Mouse (Mus musculus): ENCODE data around the gene Svep1. TPM values are rescaled to one million over a fixed set of nuclear protein-coding genes. Genes with fewer than 3 reads are reported as not detected.

Svep1 gene
- total RNA-seq, 1 experiment from 2014 or later: 0.05 TPM

DNA sequence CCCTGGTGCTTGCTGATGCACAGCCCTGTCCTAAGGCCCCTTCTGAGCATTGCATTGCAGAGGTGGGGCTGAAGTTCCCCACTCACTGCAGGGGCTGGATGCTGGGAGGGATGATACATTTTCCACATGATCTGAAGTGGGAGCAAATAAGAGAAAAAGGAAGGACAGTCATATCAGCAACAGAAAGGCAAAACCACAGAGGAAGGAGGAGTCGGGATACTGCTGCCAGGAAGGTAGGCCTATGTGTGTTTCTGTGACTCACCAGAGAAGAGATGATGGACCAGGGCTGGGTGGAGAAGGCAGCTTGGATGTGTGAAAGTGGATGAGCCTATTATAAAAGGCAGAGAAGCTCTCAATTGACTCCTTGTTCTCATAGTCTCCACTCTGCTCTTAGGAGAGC, 173.9 kb downstream of the Svep1 start:
- no peak for ATAC-seq (replicated peaks; ENCODE audit: low read depth, poor library complexity, severe bottlenecking)

DNA sequence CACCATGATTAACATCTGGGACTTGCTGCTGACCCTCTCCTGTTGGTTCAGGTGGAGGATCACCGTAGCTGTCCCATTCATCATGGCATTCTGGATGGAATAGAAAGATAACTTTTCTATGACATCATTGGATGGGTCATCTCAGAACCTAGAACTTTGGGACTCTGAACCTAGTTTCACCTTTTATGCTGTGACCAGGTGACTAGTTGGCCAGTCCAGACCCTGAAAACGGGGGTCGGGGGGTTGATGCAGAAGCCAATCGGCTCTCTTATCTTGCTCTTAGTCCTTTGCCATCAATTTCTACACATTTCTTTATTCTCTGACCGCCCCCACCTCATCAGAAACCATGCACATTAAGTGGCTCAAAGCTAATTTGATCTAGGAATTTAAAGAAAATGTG, 197.6 kb downstream of the Svep1 start, which contains the start of gene Txndc8:
TSS of gene Txndc8 (minus strand) at position 101 of the 400 bp plus-strand sequence.
- ATAC-seq (replicated peaks; ENCODE audit: low read depth, poor library complexity, severe bottlenecking): no peak

DNA sequence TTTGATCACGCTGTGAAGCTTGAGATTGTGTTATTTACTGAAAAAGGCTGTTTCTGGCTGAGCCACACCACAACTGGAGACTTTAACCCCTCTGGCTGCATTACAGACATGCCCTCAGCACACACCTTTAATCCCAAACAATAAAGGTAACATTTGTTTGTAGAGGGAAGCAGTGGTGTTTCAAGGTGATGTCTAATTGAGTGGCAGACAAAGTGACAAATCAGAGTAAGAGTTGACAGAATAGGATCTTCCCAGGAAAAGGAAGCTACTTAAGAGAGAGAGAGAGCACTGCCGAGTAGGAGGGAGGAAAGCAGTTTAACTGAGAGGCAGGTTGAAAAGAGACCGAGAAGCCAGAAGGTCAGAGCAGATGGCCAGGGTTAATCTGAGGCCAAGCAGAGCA, 203.2 kb downstream of the Svep1 start:
- no peak for ATAC-seq (replicated peaks; ENCODE audit: low read depth, poor library complexity, severe bottlenecking)

Other genes with a start within 250 kb of the Svep1 start
- not detected in 2 replicates for gene Txndc8, start 197.7 kb downstream of the Svep1 start, total RNA-seq (2017)
- not detected in 2 replicates for gene Musk, start 79.1 kb upstream of the Svep1 start, total RNA-seq (2017)